In the genomic region with DNA sequence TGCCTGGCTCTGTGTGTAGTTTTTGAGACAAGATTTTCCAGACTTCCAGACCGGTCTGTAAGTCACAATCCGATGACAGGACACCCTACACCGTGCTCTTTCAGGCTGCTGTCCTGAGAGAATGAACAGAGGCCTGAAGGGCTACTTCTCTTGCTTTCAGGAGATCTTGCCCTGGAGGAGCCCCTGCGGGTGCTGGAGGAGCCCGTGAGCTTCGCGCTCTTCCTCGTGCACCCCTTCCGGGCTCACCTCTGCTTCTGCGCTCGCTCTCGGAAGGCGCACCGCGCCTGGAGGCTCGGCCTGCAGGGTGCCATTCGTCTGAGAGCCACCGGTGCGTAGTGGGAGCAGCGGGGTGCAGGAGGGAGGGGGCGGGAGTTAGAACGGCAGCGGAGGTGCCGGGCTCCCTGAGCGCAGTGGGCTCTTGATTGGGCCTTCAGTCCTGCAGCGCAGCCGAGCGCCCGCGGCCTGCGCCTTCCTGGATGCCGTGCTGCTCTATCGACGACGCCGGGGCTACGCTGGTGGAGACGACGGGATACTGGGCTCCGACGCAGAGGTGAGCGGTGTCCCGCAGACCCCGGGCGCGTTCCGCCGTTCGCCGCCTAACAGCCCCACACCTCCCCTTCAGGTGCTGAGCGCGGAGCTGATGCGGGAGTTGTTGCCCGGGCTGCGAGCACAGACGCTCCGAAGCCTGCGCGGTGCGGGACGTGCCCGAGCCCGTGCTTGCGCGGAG, we compare ENCODE assay signal across 8 mouse cellular contexts. TPM values are rescaled to one million over a fixed set of nuclear protein-coding genes. Genes with fewer than 3 reads are reported as not detected.
DNase-seq lines count a peak whose midpoint lies in the region; ATAC-seq lines count a peak whose summit lies in the region.

No protein-coding gene starts in this region.

- ATAC-seq in embryonic facial prominence, embryonic 15.5 days (ENCODE audit: insufficient number of reproducible peaks, low FRiP score, low TSS enrichment, low read depth) = peak; percentile 5; the same call in 1 of the 2 replicates
- ATAC-seq in limb, embryonic 12.5 days (ENCODE audit: insufficient number of reproducible peaks, insufficient read depth, low FRiP score, low TSS enrichment, low read depth) = peak; percentile 27
- ATAC-seq in neutrophil, adult 5-6 weeks (ENCODE audit: extremely low read depth, insufficient number of reproducible peaks, low FRiP score, poor library complexity, severe bottlenecking) = peak; percentile 15; the same call in 1 of the 2 replicates

- H3K9me3 ChIP-seq in embryonic facial prominence, embryonic 15.5 days (replicated peaks) = no peaks in the 10 kb centered on the region
- no peaks in the 10 kb centered on the region for H3K9me3 ChIP-seq in limb, embryonic 12.5 days

- H3K27ac ChIP-seq in embryonic facial prominence, embryonic 15.5 days (replicated peaks) = no peak overlapping the region
- no peak overlapping the region for H3K27ac ChIP-seq in limb, embryonic 12.5 days

- 2% methylated on average over 65 of the region's 65 CpGs for WGBS in embryonic facial prominence, embryonic 15.5 days
- WGBS in limb, embryonic 12.5 days = 2% methylated on average over 65 of the region's 65 CpGs

- DNase-seq in right cerebral cortex, postnatal 4 days = peak; percentile 33
- no peak for DNase-seq in right cerebral cortex, postnatal 10 days (ENCODE audit: low spot score in 2 of 2)
- no peak for DNase-seq in cerebellum, postnatal 10 days
- DNase-seq in ovary, postnatal 14 days (ENCODE audit: low spot score) = no peak
- DNase-seq in layer of hippocampus, postnatal 14 days (ENCODE audit: low spot score in 2 of 2) = no peak

- H3K4me1 ChIP-seq in embryonic facial prominence, embryonic 15.5 days = peaks cover 21% of the 10 kb centered on the region
- H3K4me1 ChIP-seq in limb, embryonic 12.5 days (replicated peaks) = peaks cover 17% of the 10 kb centered on the region

- peak overlapping the region; percentile 40 for H3K4me3 ChIP-seq in embryonic facial prominence, embryonic 15.5 days (replicated peaks)
- H3K4me3 ChIP-seq in limb, embryonic 12.5 days (replicated peaks) = peak overlapping the region; percentile 45

- peak overlapping the region; percentile 67 for H3K4me2 ChIP-seq in embryonic facial prominence, embryonic 15.5 days (replicated peaks)
- peak overlapping the region; percentile 78 for H3K4me2 ChIP-seq in limb, embryonic 12.5 days

- peaks cover 30% of the 10 kb centered on the region for H3K27me3 ChIP-seq in embryonic facial prominence, embryonic 15.5 days
- H3K27me3 ChIP-seq in limb, embryonic 12.5 days = peaks cover 51% of the 10 kb centered on the region

- peak overlapping the region; percentile 12; the same call in 1 of the 2 replicates for H3K9ac ChIP-seq in embryonic facial prominence, embryonic 15.5 days
- H3K9ac ChIP-seq in limb, embryonic 12.5 days (replicated peaks) = peak overlapping the region; percentile 56

- 0 out of 2 replicates have a peak, but pooled peaks cover 5% of the 10 kb centered on the region for H3K36me3 ChIP-seq in embryonic facial prominence, embryonic 15.5 days
- H3K36me3 ChIP-seq in limb, embryonic 12.5 days = 0 out of 2 replicates have a peak, but pooled peaks cover 7% of the 10 kb centered on the region

RNA-seq across cellular contexts. Expression of gene Fam129c, which starts 4.7 kb away (rescaled TPM):
- polyA plus RNA-seq in embryonic facial prominence, embryonic 15.5 days (2015; fragmentation: Nextera tagmentation; extraction: Ambion mirVana) = 3.1 and 4.7 TPM in 2 replicates
- 4.6 and 6.6 TPM in 2 replicates for polyA plus RNA-seq in limb, embryonic 12.5 days (2016; fragmentation: Nextera tagmentation; extraction: Ambion mirVana)
- total RNA-seq in neutrophil, adult 5-6 weeks (2017) = 94.7 and 127 TPM in 2 replicates
- 1 to 10 TPM; 2.6 to 2.7 TPM for total RNA-seq in layer of hippocampus, postnatal 14 days (2021)

RNA-seq across cellular contexts. Expression of gene Colgalt1, which starts 8.7 kb away (rescaled TPM):
- polyA plus RNA-seq in embryonic facial prominence, embryonic 15.5 days (2015; fragmentation: Nextera tagmentation; extraction: Ambion mirVana) = 94.6 and 98.9 TPM in 2 replicates
- polyA plus RNA-seq in limb, embryonic 12.5 days (2016; fragmentation: Nextera tagmentation; extraction: Ambion mirVana) = 61.4 and 65.9 TPM in 2 replicates
- 92.2 and 92.5 TPM in 2 replicates for total RNA-seq in neutrophil, adult 5-6 weeks (2017)
- 10 to 100 TPM; 58.4 to 62.9 TPM for total RNA-seq in layer of hippocampus, postnatal 14 days (2021)

RNA-seq across cellular contexts. Expression of gene Pgls, which starts 10.1 kb away (rescaled TPM):
- 220 and 229 TPM in 2 replicates for polyA plus RNA-seq in embryonic facial prominence, embryonic 15.5 days (2015; fragmentation: Nextera tagmentation; extraction: Ambion mirVana)
- 228 and 243 TPM in 2 replicates for polyA plus RNA-seq in limb, embryonic 12.5 days (2016; fragmentation: Nextera tagmentation; extraction: Ambion mirVana)
- total RNA-seq in neutrophil, adult 5-6 weeks (2017) = 45.6 and 55.1 TPM in 2 replicates
- total RNA-seq in layer of hippocampus, postnatal 14 days (2021) = 10 to 100 TPM; 59.0 to 61.6 TPM

RNA-seq across cellular contexts. Expression of gene Slc27a1, which starts 33.4 kb away (rescaled TPM):
- 51.1 and 55.7 TPM in 2 replicates for polyA plus RNA-seq in embryonic facial prominence, embryonic 15.5 days (2015; fragmentation: Nextera tagmentation; extraction: Ambion mirVana)
- polyA plus RNA-seq in limb, embryonic 12.5 days (2016; fragmentation: Nextera tagmentation; extraction: Ambion mirVana) = 45.5 and 50.0 TPM in 2 replicates
- 3.4 and 5.7 TPM in 2 replicates for total RNA-seq in neutrophil, adult 5-6 weeks (2017)
- 100 to 1,000 TPM in 1 of 2 experiments, 10 to 100 TPM in 1; 90.9 to 101 TPM for total RNA-seq in layer of hippocampus, postnatal 14 days (2021)

RNA-seq across cellular contexts. Expression of gene Nxnl1, which starts 35.7 kb away (rescaled TPM):
- polyA plus RNA-seq in embryonic facial prominence, embryonic 15.5 days (2015; fragmentation: Nextera tagmentation; extraction: Ambion mirVana) = 0.13 and 0.18 TPM in 2 replicates
- polyA plus RNA-seq in limb, embryonic 12.5 days (2016; fragmentation: Nextera tagmentation; extraction: Ambion mirVana) = not detected in 2 replicates
- total RNA-seq in neutrophil, adult 5-6 weeks (2017) = not detected in 2 replicates
- under 1 TPM; 0.12 to 0.21 TPM for total RNA-seq in layer of hippocampus, postnatal 14 days (2021)

Comparison
In these comparisons a context has a peak if more than half of its experiments do, and no peak if none do; other contexts are left out.
1. RNA of gene Fam129c, which starts 4.7 kb away (total RNA-seq): 94.7 to 127 TPM in neutrophil, adult 5-6 weeks; 2.6 to 2.7 TPM in layer of hippocampus, postnatal 14 days; every median in the first group is over 10 times any median in the second.
2. Peak in every context shown above with its lines, with median percentiles within 50 percentile points of each other: ATAC-seq.